Mouse (Mus musculus): ENCODE measurements around the gene Rpe65. TPM values are rescaled to one million over a fixed set of nuclear protein-coding genes. Genes with fewer than 3 reads are reported as not detected.
A peak's percentile ranks its signal among the peaks of the same experiment; 100 is the strongest.

Gene Rpe65
- total RNA-seq (2022) = 1 to 10 TPM; 1.2 to 2.6 (median 1.9) TPM

DNA sequence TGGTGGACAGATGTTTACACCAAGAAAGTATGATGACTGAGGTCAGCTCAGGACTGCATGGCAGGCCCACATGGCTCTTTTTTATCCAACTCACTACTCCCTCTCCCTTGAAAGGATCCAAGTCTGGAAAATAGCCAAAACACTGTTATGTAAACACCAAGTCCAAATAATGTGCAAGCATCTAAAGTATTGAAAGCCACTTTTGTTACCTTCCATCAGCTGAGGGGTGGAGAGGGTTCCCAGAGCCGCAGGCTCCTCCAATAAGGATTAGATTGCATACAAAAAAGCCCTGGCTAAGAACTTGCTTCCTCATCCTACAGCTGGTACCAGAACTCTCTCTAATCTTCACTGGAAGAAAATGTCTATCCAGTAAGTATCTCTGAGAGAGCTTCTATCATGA lies at the start of gene Rpe65:
TSS of gene Rpe65 (plus strand) at position 301 of the 400 bp plus-strand sequence.
- DNase-seq (ENCODE audit: low spot score in 2 of 2) = no peak

DNA sequence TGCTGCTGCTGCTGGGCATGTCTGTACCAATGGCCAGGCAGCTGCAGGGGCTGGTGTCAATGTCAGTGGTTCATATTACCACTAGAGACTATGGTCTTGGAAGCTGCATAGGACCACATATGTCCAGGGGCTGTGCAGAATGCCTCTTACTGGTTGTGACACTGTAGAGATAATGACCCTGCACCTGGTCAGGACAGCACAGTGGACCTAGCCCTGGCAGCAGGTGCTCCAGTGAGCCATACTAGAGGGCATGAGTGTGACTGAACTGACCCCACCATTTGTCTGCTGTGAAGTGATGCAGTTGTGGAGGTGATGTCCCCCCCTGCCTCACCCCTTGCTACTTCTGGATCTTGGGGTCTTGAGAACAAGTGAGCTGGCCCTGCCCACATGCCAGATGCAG lies 48.8 kb upstream of the Rpe65 start:
- no peak for DNase-seq (ENCODE audit: low spot score in 2 of 2)

DNA sequence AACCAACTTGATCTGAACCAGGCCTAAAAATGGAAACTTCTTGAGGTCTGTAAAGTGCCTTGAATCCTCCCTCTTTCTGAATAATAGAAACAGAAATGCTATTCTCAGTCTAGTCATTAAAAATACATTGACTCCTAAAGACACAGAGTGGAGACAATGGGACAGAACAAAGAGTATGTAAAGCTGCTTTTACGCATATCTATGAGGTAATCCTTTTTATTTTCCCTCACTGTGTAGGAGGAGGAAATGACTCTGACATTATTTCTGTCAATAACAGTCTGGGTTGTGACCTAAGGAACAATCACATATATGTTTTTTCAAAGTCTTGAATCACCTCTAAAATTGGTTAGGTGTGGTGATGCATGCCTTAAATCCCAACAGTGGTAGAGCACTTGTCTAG lies 16.0 kb downstream of the Rpe65 start:
- no peak for DNase-seq (ENCODE audit: low spot score in 2 of 2)

DNA sequence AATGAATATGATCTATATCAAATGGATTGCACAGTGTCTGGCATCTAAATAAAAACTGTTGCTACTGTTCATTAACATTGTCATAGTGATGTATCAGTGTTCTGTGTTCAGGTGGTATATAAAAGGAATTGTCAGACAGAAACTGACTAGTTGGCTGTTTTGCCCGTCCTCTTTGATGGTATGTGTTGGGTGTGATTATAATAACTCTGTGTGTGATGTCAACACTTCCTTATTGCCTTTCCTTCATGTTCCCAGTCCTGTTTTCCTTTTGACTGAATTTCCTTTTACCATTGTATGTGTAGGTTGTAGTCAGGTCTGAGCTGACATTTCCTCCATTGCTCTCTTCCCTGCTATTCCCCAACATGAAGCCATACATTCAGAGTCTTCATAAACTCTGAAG lies 22.1 kb downstream of the Rpe65 start:
- no peak for DNase-seq (ENCODE audit: low spot score in 2 of 2)

DNA sequence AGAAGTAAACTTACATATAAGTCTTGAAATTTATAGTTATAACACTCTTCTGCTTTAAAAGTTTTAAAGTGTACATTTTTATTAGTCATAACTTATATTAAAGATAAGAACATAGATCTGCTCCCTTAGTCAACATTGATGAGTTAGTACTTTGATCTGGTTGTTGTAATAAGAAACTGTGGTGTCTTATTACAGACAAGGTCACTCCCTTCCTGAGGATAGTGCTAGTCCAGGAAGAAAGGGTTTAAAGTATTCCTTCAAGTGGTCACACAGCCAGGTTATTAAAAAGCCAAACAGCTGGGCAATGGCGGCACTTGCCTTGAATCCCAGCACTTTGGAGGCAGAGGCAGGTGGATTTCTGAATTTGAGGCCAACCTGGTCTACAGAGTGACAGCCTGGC lies 25.0 kb downstream of the Rpe65 start:
- DNase-seq (ENCODE audit: low spot score in 2 of 2) = no peak

DNA sequence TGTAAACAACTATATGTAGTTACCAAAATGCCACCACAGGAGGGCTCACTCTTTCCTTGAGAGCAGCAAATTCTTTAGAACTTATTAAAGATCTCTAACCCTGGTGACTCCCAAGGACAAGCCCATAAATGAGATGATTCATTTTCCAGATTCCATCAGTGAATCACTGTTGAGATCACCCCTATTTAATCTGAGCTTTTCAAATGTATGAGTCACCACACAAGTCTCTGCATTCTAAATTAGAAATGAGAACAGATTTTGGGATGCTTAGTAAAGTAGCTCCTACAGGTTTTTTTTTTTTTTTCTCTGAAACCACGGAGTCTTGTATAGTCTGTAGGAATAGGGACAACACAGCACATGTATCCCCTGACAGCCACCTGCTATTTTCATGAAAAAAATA lies 61.8 kb downstream of the Rpe65 start:
- DNase-seq (ENCODE audit: low spot score in 2 of 2) = peak in 1 of 2 experiments; percentile 4

DNA sequence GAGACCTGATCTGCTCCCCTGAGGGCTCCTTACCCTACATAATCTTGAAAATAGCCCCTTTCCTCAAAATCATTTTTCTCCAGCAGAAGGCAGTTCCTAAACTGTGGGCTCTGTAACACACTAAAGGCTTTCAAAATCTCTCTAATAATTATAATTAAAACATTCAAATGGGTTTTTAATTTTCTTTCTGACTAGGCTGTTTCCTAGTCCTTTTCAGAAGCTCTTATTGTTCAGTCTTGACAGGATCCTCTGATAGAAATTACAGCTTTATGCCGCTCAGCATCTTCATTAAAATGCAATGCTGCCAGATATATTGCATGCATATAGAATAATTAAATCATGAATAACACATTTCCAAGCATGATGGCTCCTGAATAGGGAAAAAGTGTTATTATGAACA lies 64.4 kb downstream of the Rpe65 start:
- no peak for DNase-seq (ENCODE audit: low spot score in 2 of 2)

Other genes starting within 250 kb of the Rpe65 start
- under 1 TPM in 3 of 4 experiments, not detected in 1; 0.11 to 0.19 (median 0.13) TPM for gene Depdc1a, start 103.7 kb upstream of the Rpe65 start, total RNA-seq (2022)
- gene Wls, start 240.5 kb downstream of the Rpe65 start, total RNA-seq (2022) = 10 to 100 TPM; 37.5 to 45.7 (median 42.6) TPM